Mouse (Mus musculus) liver, postnatal 0 days (tissue): ENCODE data around the gene 4930402H24Rik. TPM values are rescaled to one million over a fixed set of nuclear protein-coding genes. Genes with fewer than 3 reads are reported as not detected.

Experiments used
- ATAC-seq: fragments of 200-750 bp; cut with Nextera tagmentation; 2 replicates; pipeline ENCODE4 v1.8.0; 2017; ENCODE audit warnings: mild to moderate bottlenecking, moderate library complexity
- DNase-seq: peaks from one replicate; pipeline ENCODE4 v3.0.0-alpha.2; 2016
- H3K27ac ChIP-seq: fragments of 300-500 bp; sonication (generic); 2 replicates; pipeline ENCODE4 v1.5.1; 2014; ENCODE audit warnings: antibody characterized with exemption, moderate library complexity, mild to moderate bottlenecking, low read depth
- H3K27me3 ChIP-seq: fragments of 300-500 bp; sonication (generic); 2 replicates; pipeline ENCODE4 v1.6.1; 2014; ENCODE audit warnings: low read length, control low read depth, mixed read lengths; ENCODE audit not compliant: insufficient read depth
- H3K36me3 ChIP-seq: fragments of 300-500 bp; sonication (generic); replicated peaks from 2 replicates; pipeline ENCODE4 v1.6.1; 2014; ENCODE audit warnings: mild to moderate bottlenecking, control low read depth, low read length, moderate library complexity, mixed read lengths; ENCODE audit not compliant: insufficient read depth
- H3K4me1 ChIP-seq: fragments of 300-500 bp; sonication (generic); 2 replicates; pipeline ENCODE4 v1.6.1; 2014; ENCODE audit warnings: antibody characterized with exemption, mild to moderate bottlenecking, control low read depth; ENCODE audit not compliant: insufficient read depth
- H3K4me2 ChIP-seq: fragments of 300-500 bp; sonication (generic); 2 replicates; pipeline ENCODE4 v1.6.1; 2014; ENCODE audit warnings: low read depth, mild to moderate bottlenecking, low read length, moderate library complexity, mixed read lengths
- H3K4me3 ChIP-seq: fragments of 300-500 bp; sonication (generic); 2 replicates; pipeline ENCODE4 v1.5.1; 2014; ENCODE audit warnings: low read depth, low read length
- H3K9ac ChIP-seq: fragments of 300-500 bp; sonication (generic); replicated peaks from 2 replicates; pipeline ENCODE4 v1.6.1; 2014; ENCODE audit warnings: mild to moderate bottlenecking, moderate library complexity
- H3K9me3 ChIP-seq: fragments of 300-500 bp; sonication (generic); 2 replicates; pipeline ENCODE4 v1.6.1; 2016; ENCODE audit warnings: mild to moderate bottlenecking, control low read depth, low read length, mixed read lengths
- CTCF ChIP-seq: sonication (generic); IDR thresholded peaks from 2 replicates; pipeline ENCODE4 v1.5.1; 2016; ENCODE audit warnings: antibody characterized with exemption, low read depth
- EP300 ChIP-seq: IDR thresholded peaks from 2 replicates; pipeline ENCODE4 v1.6.1; 2016; ENCODE audit warnings: antibody characterized with exemption, low read depth, mild to moderate bottlenecking
- WGBS: fragments of 180-500 bp; shearing (Covaris S2); extraction: QIAGEN DNeasy Blood & Tissue Kit; methylation state at CpG from one replicate; pipeline ENCODE4 v1.1.7; 2014; ENCODE audit not compliant: insufficient replicate concordance; 5-methylcytosine and 5-hydroxymethylcytosine counted together
- polyA plus RNA-seq: library from polyadenylated mRNA; unstranded; fragments of >200 nt; fragmentation: Nextera tagmentation; extraction: Ambion mirVana; gene quantifications from 2 replicates; pipeline ENCODE4 v1.2.1, GENCODE M21; 2015

Gene 4930402H24Rik
- polyA plus RNA-seq, 1 experiment from 2014 or later, result 8.9 TPM

- H3K9ac ChIP-seq, result no peak overlapping the region
- no peaks in the 10 kb centered on the region for H3K9me3 ChIP-seq
- H3K4me3 ChIP-seq, result no peak overlapping the region
- TF ChIP-seq EP300, result no peak
- no peak for TF ChIP-seq CTCF
- DNase-seq, result no peak
- H3K4me2 ChIP-seq, result no peak overlapping the region
- WGBS, result 67% methylated on average over 3 of the region's 3 CpGs
- H3K27me3 ChIP-seq, result no peaks in the 10 kb centered on the region
- H3K4me1 ChIP-seq, result no peaks in the 10 kb centered on the region
- peaks cover 49% of the 10 kb centered on the region for H3K36me3 ChIP-seq
- H3K27ac ChIP-seq, result no peak overlapping the region
- ATAC-seq, result no peak
Observed at GRCm38 (mm10) chr2:130733444-130733843, 172.8 kb downstream of the 4930402H24Rik start.

DNA sequence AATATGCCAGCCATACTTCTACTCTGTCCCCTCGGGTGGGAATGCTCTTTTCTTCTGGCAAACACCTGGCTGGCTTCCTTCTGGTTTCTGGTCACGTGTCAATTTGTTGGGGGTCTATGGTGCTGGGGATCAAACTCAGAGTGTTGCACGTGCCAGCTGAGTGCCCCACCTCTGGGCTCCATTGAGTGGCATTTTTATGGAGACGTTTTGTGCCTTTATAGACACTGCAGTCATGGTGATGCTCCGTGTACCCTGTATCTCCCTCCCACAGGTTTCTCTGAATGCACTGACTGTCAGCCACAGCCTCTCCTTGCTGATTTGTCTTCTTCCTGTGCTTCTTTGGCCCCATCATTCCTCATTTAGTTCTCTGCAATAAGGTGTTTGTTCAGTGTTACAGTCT, 174.4 kb downstream of the 4930402H24Rik start:
- Histone ChIP-seq H3K27me3 (no peaks in the 10 kb centered on the region), H3K27ac (no peak overlapping the region), H3K9ac (no peak overlapping the region), H3K4me3 (no peak overlapping the region), H3K4me2 (no peak overlapping the region), H3K9me3 (no peaks in the 10 kb centered on the region), H3K4me1 (no peaks in the 10 kb centered on the region), H3K36me3 (peaks cover 43% of the 10 kb centered on the region)
- WGBS, result 77% methylated on average over 5 of the region's 5 CpGs
- ATAC-seq (no peak), DNase-seq (no peak)
- no peak for TF ChIP-seq CTCF
- no peak for TF ChIP-seq EP300

GRCm38 (mm10) chr2:130730746-130731145, 175.5 kb downstream of the 4930402H24Rik start:
- Histone ChIP-seq H3K9ac (no peak overlapping the region), H3K36me3 (peaks cover 45% of the 10 kb centered on the region), H3K27me3 (no peaks in the 10 kb centered on the region), H3K4me1 (no peaks in the 10 kb centered on the region), H3K4me2 (no peak overlapping the region), H3K4me3 (no peak overlapping the region), H3K27ac (no peak overlapping the region; the same call in 1 of the 2 replicates), H3K9me3 (no peaks in the 10 kb centered on the region)
- DNase-seq, result peak; percentile 29
- TF ChIP-seq CTCF (no peak), EP300 (no peak)
- ATAC-seq, result peak; percentile 60
- 72% methylated on average over 9 of the region's 9 CpGs for WGBS

DNA sequence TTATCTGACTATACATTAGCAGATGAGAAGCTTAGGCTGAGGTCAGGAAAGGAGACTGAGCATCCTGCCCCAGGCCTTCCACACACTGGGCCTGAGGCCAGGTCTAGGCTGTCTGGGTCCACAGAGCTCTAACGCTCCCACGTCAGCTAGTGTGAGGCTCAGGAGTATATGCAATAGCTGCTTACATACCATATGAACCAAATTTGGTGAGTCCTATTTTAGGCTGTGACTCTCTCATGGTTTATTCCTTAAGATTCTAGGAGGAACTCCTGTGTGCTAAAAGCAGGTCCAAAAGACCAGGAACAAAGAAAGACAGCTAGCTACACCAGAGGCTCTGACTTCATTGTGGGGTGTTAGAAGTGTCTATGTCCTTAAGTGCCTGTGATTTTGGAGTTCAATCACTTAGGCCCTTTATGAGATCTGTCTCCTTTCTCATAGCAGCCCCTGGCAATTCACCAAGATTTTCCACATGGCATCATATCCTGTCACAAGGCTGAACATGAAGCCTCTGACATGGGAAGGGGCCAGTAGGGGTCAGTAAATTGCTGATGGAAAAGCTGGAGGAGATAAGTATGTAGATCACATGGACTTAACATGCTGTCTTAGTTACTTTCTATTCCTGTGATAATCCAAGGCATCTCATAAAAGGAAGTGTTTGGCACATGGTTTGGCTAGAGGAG, 177.2 kb downstream of the 4930402H24Rik start:
- no peaks in the 10 kb centered on the region for H3K27me3 ChIP-seq
- TF ChIP-seq CTCF (no peak), EP300 (no peak)
- WGBS, result 96% methylated on average over 2 of the region's 2 CpGs
- no peaks in the 10 kb centered on the region for H3K4me1 ChIP-seq
- H3K4me3 ChIP-seq, result no peak overlapping the region
- H3K4me2 ChIP-seq, result no peak overlapping the region
- ATAC-seq (0 out of 2 replicates have a peak, but pooled peaks have one; percentile 7), DNase-seq (no peak)
- H3K27ac ChIP-seq, result no peak overlapping the region
- H3K36me3 ChIP-seq, result peaks cover 39% of the 10 kb centered on the region
- H3K9ac ChIP-seq, result no peak overlapping the region
- no peaks in the 10 kb centered on the region for H3K9me3 ChIP-seq

- no peak overlapping the region for H3K4me2 ChIP-seq
- peaks cover 44% of the 10 kb centered on the region for H3K36me3 ChIP-seq
- H3K4me1 ChIP-seq, result no peaks in the 10 kb centered on the region
- no peak overlapping the region for H3K27ac ChIP-seq
- WGBS, result 75% methylated on average over 1 of the region's 1 CpGs
- DNase-seq, result no peak
- H3K9ac ChIP-seq, result no peak overlapping the region
- TF ChIP-seq CTCF, result no peak
- no peak for TF ChIP-seq EP300
- no peak overlapping the region for H3K4me3 ChIP-seq
- H3K9me3 ChIP-seq, result no peaks in the 10 kb centered on the region
- 0 out of 2 replicates have a peak, but pooled peaks have one; percentile 23 for ATAC-seq
- H3K27me3 ChIP-seq, result no peaks in the 10 kb centered on the region
Observed at GRCm38 (mm10) chr2:130727752-130728151, 178.5 kb downstream of the 4930402H24Rik start.

DNA sequence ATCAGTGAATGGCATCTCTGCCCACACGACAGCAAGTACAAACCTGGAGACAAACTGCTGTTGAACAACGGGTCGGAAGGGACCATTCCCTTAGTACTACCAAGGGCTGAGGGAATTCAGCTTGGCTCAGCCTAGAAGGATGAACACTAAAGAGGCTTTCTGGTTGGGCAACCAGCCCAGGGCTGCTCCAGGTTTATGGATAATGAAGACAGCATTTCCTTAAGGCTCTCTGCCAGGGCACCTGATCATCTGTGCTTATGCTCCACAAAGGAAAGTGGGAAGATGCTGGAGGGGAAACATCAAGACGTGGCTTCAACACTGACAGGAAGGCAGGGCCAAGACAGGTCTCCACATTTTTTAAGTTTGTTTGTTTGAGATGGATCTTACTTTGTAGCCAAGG, 181.8 kb downstream of the 4930402H24Rik start:
- no peak overlapping the region for H3K4me3 ChIP-seq
- no peak overlapping the region for H3K27ac ChIP-seq
- H3K4me1 ChIP-seq, result no peaks in the 10 kb centered on the region
- DNase-seq, result no peak
- TF ChIP-seq CTCF (no peak), EP300 (no peak)
- WGBS, result 77% methylated on average over 4 of the region's 4 CpGs
- H3K9me3 ChIP-seq, result no peaks in the 10 kb centered on the region
- no peak overlapping the region for H3K4me2 ChIP-seq
- ATAC-seq, result no peak
- H3K27me3 ChIP-seq, result no peaks in the 10 kb centered on the region
- H3K9ac ChIP-seq, result no peak overlapping the region
- peaks cover 32% of the 10 kb centered on the region for H3K36me3 ChIP-seq
